Mouse (Mus musculus) spleen, postnatal 0 days (tissue): ENCODE data around the gene Kif26a. TPM values are rescaled to one million over a fixed set of nuclear protein-coding genes. Genes with fewer than 3 reads are reported as not detected.

ENCODE experiments used
- microRNA counts: library from miRNA; unstranded; fragments of <30 nt; microRNA quantifications from one replicate; lab custom pipeline; 2015
- polyA plus RNA-seq: library from polyadenylated mRNA; unstranded; fragments of >200 nt; fragmentation: Nextera tagmentation; extraction: Ambion mirVana; gene quantifications from 2 replicates; pipeline ENCODE4 v1.2.1, GENCODE M21; 2015

The Kif26a gene
- polyA plus RNA-seq, result 0.88 and 1.1 TPM in 2 replicates

DNA sequence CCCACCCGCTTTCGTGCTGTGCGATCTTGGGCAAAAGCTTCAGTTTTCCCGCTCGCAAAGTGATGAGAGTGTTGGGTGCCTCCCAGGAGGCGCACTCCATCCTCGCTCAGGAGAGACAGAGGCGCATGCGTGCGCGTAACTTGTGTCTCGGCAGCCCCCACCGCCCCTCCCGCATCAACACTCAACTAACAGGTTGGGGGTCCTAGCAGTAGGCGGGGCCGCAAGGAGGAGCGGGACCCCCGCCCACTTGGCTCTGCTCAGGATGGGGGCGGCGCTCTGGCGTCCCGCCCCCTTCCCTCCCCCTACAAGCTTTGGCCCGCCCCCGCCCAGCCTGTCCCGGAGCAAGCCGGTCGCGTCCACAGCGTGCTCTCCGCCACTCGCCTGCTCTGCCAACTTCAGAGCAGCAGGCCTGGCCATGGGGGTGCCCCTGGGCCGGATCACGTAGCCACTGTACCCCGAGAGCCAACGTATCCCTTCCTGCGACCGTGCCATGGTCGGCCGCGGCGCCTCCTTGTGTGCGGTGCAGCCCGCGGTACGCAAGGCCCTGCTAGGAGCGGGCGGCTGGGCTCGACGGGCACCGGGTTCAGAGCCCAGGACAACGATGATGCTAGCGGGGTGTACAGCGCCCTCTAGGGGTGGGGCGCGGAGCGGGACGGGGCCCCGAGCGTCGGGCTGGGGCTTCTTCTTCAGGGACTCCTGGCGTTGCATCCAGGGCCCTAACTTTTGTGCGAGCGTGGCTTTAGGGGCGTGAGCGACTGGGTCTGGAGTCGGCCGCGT lies at the start of gene Kif26a:
Gene Kif26a, plus strand, starts transcription at position 334 of the 777 bp plus-strand sequence.

DNA sequence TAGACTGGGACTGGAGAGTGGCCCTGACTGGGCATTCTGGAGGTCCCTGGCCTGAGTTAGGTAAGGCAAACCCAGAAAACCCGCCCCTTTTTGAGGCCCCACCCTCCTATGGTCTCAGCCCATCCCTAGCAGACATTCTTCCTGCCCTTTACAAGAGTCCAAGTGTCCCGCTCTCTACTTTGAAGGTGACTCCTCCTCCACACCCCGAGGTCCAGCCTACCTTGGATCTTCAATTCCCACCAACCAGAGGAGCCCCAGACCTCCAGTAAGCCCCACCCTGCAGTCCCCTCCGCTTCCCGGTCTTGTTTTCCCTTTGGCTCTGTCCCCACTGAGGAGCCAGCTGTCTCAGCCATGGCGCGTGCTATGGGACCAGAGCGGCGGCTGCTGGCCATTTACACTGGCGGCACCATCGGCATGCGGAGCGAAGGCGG lies 39.5 kb upstream of the Kif26a start, which contains the start of gene Aspg:
Gene Aspg, plus strand, starts transcription at position 139 of the 431 bp plus-strand sequence.

MicroRNAs within 50 kb of the gene (microRNA counts, 519-probe panel; counts per million panel counts)
- microRNA mmu-miR-203 (lab: Ali Mortazavi, UCI), result 88.3 counts per million

Other genes starting within 250 kb of the Kif26a start
- 4.9 and 7.1 TPM in 2 replicates for gene Ppp1r13b, start 238.1 kb upstream of the Kif26a start, polyA plus RNA-seq
- 561 and 610 TPM in 2 replicates for gene Atp5mpl, start 179.2 kb upstream of the Kif26a start, polyA plus RNA-seq
- gene Tdrd9, start 174.6 kb upstream of the Kif26a start, polyA plus RNA-seq, result not detected in 2 replicates
- not detected in 2 replicates for gene Rd3l, start 164.9 kb upstream of the Kif26a start, polyA plus RNA-seq
- gene Aspg, start 39.5 kb upstream of the Kif26a start, polyA plus RNA-seq, result 0.05 and 0.13 TPM in 2 replicates